Mouse (Mus musculus) heart, embryonic 15.5 days (tissue): ENCODE data around the gene Xrcc4. TPM values are rescaled to one million over a fixed set of nuclear protein-coding genes. Genes with fewer than 3 reads are reported as not detected.

Source experiments
- ATAC-seq: fragments of 200-750 bp; cut with Nextera tagmentation; replicated peaks from 2 replicates; pipeline ENCODE4 v1.8.0; 2017; ENCODE audit warnings: low read depth, moderate TSS enrichment; ENCODE audit not compliant: insufficient number of reproducible peaks, insufficient read depth, low FRiP score
- H3K27ac ChIP-seq: fragments of 300-500 bp; sonication (generic); 2 replicates; pipeline ENCODE4 v1.5.1; 2015; ENCODE audit warnings: mild to moderate bottlenecking, inconsistent platforms
- H3K27me3 ChIP-seq: fragments of 300-500 bp; sonication (generic); 2 replicates; pipeline ENCODE4 v1.6.1; 2015; ENCODE audit warnings: inconsistent platforms
- H3K36me3 ChIP-seq: fragments of 300-500 bp; sonication (generic); 2 replicates; pipeline ENCODE4 v1.6.1; 2015; ENCODE audit warnings: mild to moderate bottlenecking, inconsistent platforms
- H3K4me1 ChIP-seq: fragments of 300-500 bp; sonication (generic); replicated peaks from 2 replicates; pipeline ENCODE4 v1.6.1; 2015; ENCODE audit warnings: inconsistent platforms
- H3K4me2 ChIP-seq: fragments of 300-500 bp; sonication (generic); 2 replicates; pipeline ENCODE4 v1.6.1; 2015; ENCODE audit warnings: inconsistent platforms, mild to moderate bottlenecking, moderate library complexity
- H3K4me3 ChIP-seq: fragments of 300-500 bp; sonication (generic); 2 replicates; pipeline ENCODE4 v1.5.1; 2015; ENCODE audit warnings: mild to moderate bottlenecking, inconsistent platforms
- H3K9ac ChIP-seq: fragments of 300-500 bp; sonication (generic); 2 replicates; pipeline ENCODE4 v1.6.1; 2015; ENCODE audit warnings: mild to moderate bottlenecking, inconsistent platforms
- H3K9me3 ChIP-seq: fragments of 300-500 bp; sonication (generic); replicated peaks from 2 replicates; pipeline ENCODE4 v1.6.1; 2016; ENCODE audit warnings: inconsistent platforms
- WGBS: fragments of 180-500 bp; shearing (Covaris S2); methylation state at CpG from one replicate; pipeline ENCODE4 v1.1.7; 2015; ENCODE audit warnings: mixed read lengths; 5-methylcytosine and 5-hydroxymethylcytosine counted together
- polyA plus RNA-seq: library from polyadenylated mRNA; unstranded; fragments of >200 nt; fragmentation: Nextera tagmentation; extraction: Ambion mirVana; gene quantifications from 2 replicates; pipeline ENCODE4 v1.2.1, GENCODE M21; 2015

The Xrcc4 gene
- polyA plus RNA-seq, 1 experiment from 2014 or later: 19.4 TPM

- H3K4me1 ChIP-seq: no peaks in the 10 kb centered on the region
- H3K9me3 ChIP-seq: no peaks in the 10 kb centered on the region
- H3K9ac ChIP-seq: no peak overlapping the region
- 85% methylated on average over 10 of the region's 10 CpGs for WGBS
- ATAC-seq: no peak
- H3K27me3 ChIP-seq: no peaks in the 10 kb centered on the region
- H3K27ac ChIP-seq: no peak overlapping the region
- no peaks in the 10 kb centered on the region for H3K36me3 ChIP-seq
- H3K4me2 ChIP-seq: no peak overlapping the region
- no peak overlapping the region for H3K4me3 ChIP-seq
These were observed 210.5 kb downstream of the Xrcc4 start for GRCm38 (mm10) chr13:89878832-89879468.

GRCm38 (mm10) chr13:89875499-89875898 lies 213.9 kb downstream of the Xrcc4 start:
- no peak overlapping the region for H3K27ac ChIP-seq
- no peaks in the 10 kb centered on the region for H3K9me3 ChIP-seq
- H3K4me2 ChIP-seq: no peak overlapping the region
- no peak overlapping the region for H3K9ac ChIP-seq
- no peak for ATAC-seq
- no peaks in the 10 kb centered on the region for H3K4me1 ChIP-seq
- H3K4me3 ChIP-seq: no peak overlapping the region
- H3K27me3 ChIP-seq: no peaks in the 10 kb centered on the region
- no peaks in the 10 kb centered on the region for H3K36me3 ChIP-seq
- 88% methylated on average over 4 of the region's 4 CpGs for WGBS

GRCm38 (mm10) chr13:89872725-89873124 lies 216.7 kb downstream of the Xrcc4 start:
- no peak overlapping the region for H3K9ac ChIP-seq
- H3K27ac ChIP-seq: no peak overlapping the region
- no peak overlapping the region for H3K4me2 ChIP-seq
- H3K9me3 ChIP-seq: no peaks in the 10 kb centered on the region
- H3K4me1 ChIP-seq: no peaks in the 10 kb centered on the region
- WGBS: 83% methylated on average over 3 of the region's 3 CpGs
- no peaks in the 10 kb centered on the region for H3K36me3 ChIP-seq
- no peak for ATAC-seq
- no peaks in the 10 kb centered on the region for H3K27me3 ChIP-seq
- no peak overlapping the region for H3K4me3 ChIP-seq

- Histone ChIP-seq H3K4me2 (no peak overlapping the region), H3K9ac (no peak overlapping the region), H3K36me3 (no peaks in the 10 kb centered on the region), H3K27me3 (no peaks in the 10 kb centered on the region), H3K4me3 (no peak overlapping the region), H3K27ac (no peak overlapping the region), H3K9me3 (no peaks in the 10 kb centered on the region), H3K4me1 (no peaks in the 10 kb centered on the region)
- no peak for ATAC-seq
- 74% methylated on average over 5 of the region's 5 CpGs for WGBS
These were observed 235.3 kb downstream of the Xrcc4 start for GRCm38 (mm10) chr13:89854139-89854538.

GRCm38 (mm10) chr13:89850746-89851145 lies 238.7 kb downstream of the Xrcc4 start:
- H3K4me2 ChIP-seq: no peak overlapping the region
- no peaks in the 10 kb centered on the region for H3K36me3 ChIP-seq
- H3K9me3 ChIP-seq: no peaks in the 10 kb centered on the region
- H3K4me1 ChIP-seq: no peaks in the 10 kb centered on the region
- no peak for ATAC-seq
- 73% methylated on average over 2 of the region's 2 CpGs for WGBS
- no peak overlapping the region for H3K9ac ChIP-seq
- H3K27ac ChIP-seq: no peak overlapping the region
- no peak overlapping the region for H3K4me3 ChIP-seq
- no peaks in the 10 kb centered on the region for H3K27me3 ChIP-seq

- Histone ChIP-seq H3K4me1 (no peaks in the 10 kb centered on the region), H3K27ac (no peak overlapping the region), H3K36me3 (no peaks in the 10 kb centered on the region), H3K9me3 (no peaks in the 10 kb centered on the region), H3K4me3 (no peak overlapping the region), H3K9ac (no peak overlapping the region), H3K4me2 (no peak overlapping the region), H3K27me3 (no peaks in the 10 kb centered on the region)
- 95% methylated on average over 1 of the region's 1 CpGs for WGBS
- no peak for ATAC-seq
These were observed 239.5 kb downstream of the Xrcc4 start for GRCm38 (mm10) chr13:89849955-89850354.

- WGBS: 73% methylated on average over 3 of the region's 3 CpGs
- Histone ChIP-seq H3K4me2 (no peak overlapping the region), H3K4me1 (no peaks in the 10 kb centered on the region), H3K27me3 (no peaks in the 10 kb centered on the region), H3K9ac (no peak overlapping the region), H3K27ac (no peak overlapping the region), H3K9me3 (no peaks in the 10 kb centered on the region), H3K36me3 (no peaks in the 10 kb centered on the region), H3K4me3 (no peak overlapping the region)
- no peak for ATAC-seq
These were observed 250.8 kb downstream of the Xrcc4 start for GRCm38 (mm10) chr13:89838635-89839034.

- Histone ChIP-seq H3K4me3 (no peak overlapping the region), H3K9me3 (no peaks in the 10 kb centered on the region), H3K4me2 (no peak overlapping the region), H3K9ac (no peak overlapping the region), H3K27ac (no peak overlapping the region), H3K36me3 (no peaks in the 10 kb centered on the region), H3K4me1 (no peaks in the 10 kb centered on the region), H3K27me3 (no peaks in the 10 kb centered on the region)
- no peak for ATAC-seq
- 88% methylated on average over 3 of the region's 3 CpGs for WGBS
These were observed 254.9 kb downstream of the Xrcc4 start for GRCm38 (mm10) chr13:89834485-89834884.

- no peak for ATAC-seq
- Histone ChIP-seq H3K4me1 (no peaks in the 10 kb centered on the region), H3K27ac (no peak overlapping the region)
These were observed 256.2 kb downstream of the Xrcc4 start for GRCm38 (mm10) chr13:89833053-89833670.

GRCm38 (mm10) chr13:89828429-89828970 lies 260.9 kb downstream of the Xrcc4 start:
- 52% methylated on average over 3 of the region's 3 CpGs for WGBS
- no peaks in the 10 kb centered on the region for H3K36me3 ChIP-seq
- H3K27ac ChIP-seq: no peak overlapping the region
- no peaks in the 10 kb centered on the region for H3K9me3 ChIP-seq
- ATAC-seq: no peak
- H3K4me2 ChIP-seq: no peak overlapping the region
- no peaks in the 10 kb centered on the region for H3K4me1 ChIP-seq
- H3K4me3 ChIP-seq: no peak overlapping the region
- no peak overlapping the region for H3K9ac ChIP-seq
- no peaks in the 10 kb centered on the region for H3K27me3 ChIP-seq

More at GRCm38 (mm10) chr13:89833053-89833670, 256.2 kb downstream of the Xrcc4 start:
- Histone ChIP-seq H3K36me3 (no peaks in the 10 kb centered on the region), H3K4me2 (no peak overlapping the region), H3K4me3 (no peak overlapping the region), H3K9ac (no peak overlapping the region), H3K9me3 (no peaks in the 10 kb centered on the region), H3K27me3 (no peaks in the 10 kb centered on the region)
- 53% methylated on average over 2 of the region's 2 CpGs for WGBS

GRCm38 (mm10) chr13:89827838-89828237 lies 261.6 kb downstream of the Xrcc4 start:
- no peak overlapping the region for H3K27ac ChIP-seq
- no peaks in the 10 kb centered on the region for H3K4me1 ChIP-seq
- no peak overlapping the region for H3K4me2 ChIP-seq
- ATAC-seq: no peak
- no peaks in the 10 kb centered on the region for H3K27me3 ChIP-seq
- H3K9ac ChIP-seq: no peak overlapping the region
- H3K9me3 ChIP-seq: no peaks in the 10 kb centered on the region
- no peak overlapping the region for H3K4me3 ChIP-seq
- 71% methylated on average over 2 of the region's 2 CpGs for WGBS
- H3K36me3 ChIP-seq: no peaks in the 10 kb centered on the region

- Histone ChIP-seq H3K36me3 (no peaks in the 10 kb centered on the region), H3K9me3 (no peaks in the 10 kb centered on the region), H3K4me2 (no peak overlapping the region), H3K27ac (no peak overlapping the region), H3K4me3 (no peak overlapping the region), H3K9ac (no peak overlapping the region), H3K4me1 (no peaks in the 10 kb centered on the region), H3K27me3 (no peaks in the 10 kb centered on the region)
- WGBS: 86% methylated on average over 2 of the region's 2 CpGs
- ATAC-seq: no peak
These were observed 274.9 kb downstream of the Xrcc4 start for GRCm38 (mm10) chr13:89814543-89814942.
